Mouse (Mus musculus) left cerebral cortex, adult 2 months (tissue): Measurements from ENCODE around the gene Zfr2. TPM values are rescaled to one million over a fixed set of nuclear protein-coding genes. Genes with fewer than 3 reads are reported as not detected.

Source experiments
- DNase-seq, 2 experiments: peaks; one replicate each; pipeline ENCODE4 v3.0.0; 2021 to 2022; ENCODE audit warnings: low spot score in 2 of 2, mixed read lengths in 1 of 2; ENCODE audit errors: extremely low spot score in 1 of 2
- H3K27ac ChIP-seq: fragments of 200-600 bp; 2 replicates; pipeline ENCODE4 v1.8.1; 2022
- H3K4me3 ChIP-seq: fragments of 200-600 bp; 2 replicates; pipeline ENCODE4 v1.8.1; 2022
- CTCF ChIP-seq: fragments of 200-600 bp; IDR thresholded peaks from 2 replicates; pipeline ENCODE4 v1.8.1; 2022; ENCODE audit warnings: antibody characterized with exemption, mild to moderate bottlenecking, moderate library complexity
- intact Hi-C: fragments of 180-260 bp; cut with DNase I; formaldehyde crosslinking; loops from one replicate; pipeline ENCODE4 v1.15.1; 2025
- total RNA-seq, 2 experiments: library from RNA; stranded (reverse); gene quantifications; 2 replicates each; pipeline ENCODE4 v1.2.3; 2021

Zfr2 gene
- total RNA-seq, 2 experiments from 2014 or later = 70.9 to 76.2 TPM

GRCm38 (mm10) chr10:81254886-81255285 lies 21.9 kb downstream of the Zfr2 start:
- intact Hi-C loops = no loop called here
- peak overlapping the region; percentile 100 for H3K27ac ChIP-seq
- H3K4me3 ChIP-seq = no peak overlapping the region
- no peak for DNase-seq
- no peak for TF ChIP-seq CTCF

DNA sequence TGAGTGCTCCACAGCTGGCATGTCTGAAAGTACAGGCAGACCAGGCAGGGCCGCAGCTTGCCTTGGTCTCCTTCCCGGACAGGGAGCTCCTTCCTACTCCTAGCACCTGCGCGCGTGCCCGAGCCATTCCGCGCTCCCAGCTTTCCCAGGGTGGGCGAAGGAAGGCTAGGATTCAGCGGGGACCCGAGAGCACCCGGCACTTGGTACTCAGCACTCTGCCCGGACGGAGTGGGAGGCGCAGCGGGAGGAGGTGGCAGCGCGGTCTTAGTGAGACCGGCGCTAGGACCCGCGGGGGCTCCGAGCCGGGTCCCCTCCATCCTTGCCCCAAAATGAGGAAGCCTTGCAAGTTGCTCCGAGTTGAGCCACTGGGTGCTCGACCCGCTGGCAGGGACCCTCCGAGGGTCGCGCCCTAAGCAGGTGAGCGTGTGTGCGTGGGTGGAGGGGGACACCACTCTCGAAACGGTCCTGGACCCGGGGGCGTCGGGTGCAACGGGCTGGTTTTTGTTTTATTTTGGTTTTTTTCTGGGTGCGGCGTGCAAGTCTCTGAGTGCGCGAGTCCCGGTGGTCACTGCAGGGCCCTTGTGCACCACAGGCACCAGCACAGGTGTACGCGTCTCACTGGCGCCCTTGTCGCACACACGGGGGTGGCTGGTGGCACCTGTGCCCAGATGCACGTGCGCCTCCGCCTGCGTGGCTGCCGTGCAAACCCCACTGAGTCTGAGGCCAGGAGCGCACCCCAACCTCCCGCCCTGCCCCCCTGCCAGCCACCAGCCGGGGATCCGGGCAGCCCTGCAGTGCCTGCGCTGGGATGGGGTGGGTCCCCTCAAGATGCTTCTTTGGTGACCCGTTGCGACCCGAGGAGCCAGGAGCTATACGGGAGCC lies 24.4 kb downstream of the Zfr2 start:
- Histone ChIP-seq H3K27ac (peak overlapping the region; percentile 95), H3K4me3 (peak overlapping the region; percentile 59)
- intact Hi-C loops = no loop called here
- DNase-seq = peak; percentile 63 to 67
- no peak for TF ChIP-seq CTCF

- H3K27ac ChIP-seq = peak overlapping the region; percentile 95
- intact Hi-C loops = no loop called here
- DNase-seq = no peak
Measured at GRCm38 (mm10) chr10:81259225-81259884, 26.4 kb downstream of the Zfr2 start.

GRCm38 (mm10) chr10:81261025-81261424 lies 28.1 kb downstream of the Zfr2 start:
- Histone ChIP-seq H3K4me3 (no peak overlapping the region), H3K27ac (no peak overlapping the region)
- intact Hi-C loops = no loop called here
- DNase-seq = no peak
- no peak for TF ChIP-seq CTCF

More at GRCm38 (mm10) chr10:81259225-81259884, 26.4 kb downstream of the Zfr2 start:
- H3K4me3 ChIP-seq = peak overlapping the region; percentile 59
- no peak for TF ChIP-seq CTCF

DNA sequence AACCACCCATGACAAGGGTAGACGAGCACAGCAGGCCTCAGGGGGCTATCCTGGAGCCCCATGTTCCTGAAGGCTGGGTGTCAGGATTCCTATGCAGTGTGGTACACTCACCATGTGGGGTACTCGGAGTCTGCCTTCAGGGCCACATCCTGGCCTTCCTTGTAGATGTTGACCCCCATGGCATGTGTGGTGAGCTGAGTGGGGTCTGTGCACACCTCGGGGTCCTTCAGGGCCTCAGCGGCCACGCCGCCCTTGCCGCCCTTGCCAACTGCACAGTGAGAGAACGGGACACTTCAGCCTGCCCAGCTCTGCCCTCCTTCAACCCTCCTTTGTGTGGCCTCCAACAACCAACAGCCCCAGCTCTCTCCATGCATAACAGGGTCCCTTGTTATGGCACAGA lies 32.6 kb downstream of the Zfr2 start:
- Histone ChIP-seq H3K27ac (no peak overlapping the region), H3K4me3 (peak overlapping the region; percentile 89; the same call in 1 of the 2 replicates)
- no peak for DNase-seq
- no peak for TF ChIP-seq CTCF
- intact Hi-C loops = loop anchor here (5.0 kb wide), 1 partner anchor 73 kb away; no protein-coding TSS in a partner anchor

DNA sequence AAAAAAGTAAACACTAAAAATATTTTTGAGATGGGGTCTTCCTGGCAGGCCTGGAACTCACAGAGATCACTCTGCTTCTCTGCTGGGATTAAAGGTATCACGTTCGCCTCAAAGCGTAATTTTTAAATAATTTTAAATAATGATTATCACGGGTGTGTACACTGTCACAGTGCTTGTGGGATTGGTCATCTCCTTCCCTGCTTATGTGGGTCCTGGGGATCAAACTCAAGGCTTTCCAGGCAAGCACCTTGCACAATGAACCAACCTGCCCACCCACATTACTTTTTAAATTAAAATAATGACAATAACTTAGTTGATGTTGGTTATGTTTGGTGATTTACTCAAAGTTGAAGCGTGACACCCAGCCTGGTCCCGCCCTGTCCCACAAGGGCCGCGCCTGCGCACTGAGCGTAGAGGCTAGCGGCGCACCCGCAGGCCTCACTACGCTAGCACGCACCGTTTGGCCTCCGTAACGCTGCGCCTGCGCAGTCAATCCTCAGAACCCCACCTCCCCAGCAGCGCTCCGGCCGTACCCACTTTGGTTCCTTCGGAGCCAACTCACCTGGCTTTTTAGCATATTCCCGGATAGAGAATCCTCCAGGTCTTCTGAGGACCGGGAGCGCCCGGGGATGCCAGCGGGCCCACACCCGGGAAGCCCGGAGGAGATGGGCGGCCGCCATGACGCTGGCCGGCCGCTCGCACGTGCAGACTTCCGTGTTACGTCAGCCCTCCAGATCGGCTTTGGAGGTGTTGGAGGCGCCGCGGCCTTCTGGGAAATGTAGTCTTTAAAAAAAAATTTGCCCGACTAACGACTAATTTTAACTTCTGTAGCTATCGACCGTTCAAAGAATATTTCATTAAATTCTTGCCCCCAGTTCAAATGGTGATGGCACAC lies 33.5 kb downstream of the Zfr2 start, which contains the start of the genes Mrpl54 and Apba3:
TSS of gene Mrpl54 (minus strand) at position 724 of the 895 bp plus-strand sequence.
TSS of gene Apba3 (plus strand) at position 750 of the 895 bp plus-strand sequence.
- no peak for TF ChIP-seq CTCF
- intact Hi-C loops = loop anchor here (5.0 kb wide), 1 partner anchor 74 kb away; no protein-coding TSS in a partner anchor
- peak; percentile 94 to 95 for DNase-seq
- peak within 1 kb of the TSS; percentile 94 for H3K4me3 ChIP-seq
- H3K27ac ChIP-seq = peak within 1 kb of the TSS; percentile 100

- peak; percentile 72 to 80 for DNase-seq
- intact Hi-C loops = loop anchor here (5.0 kb wide), 1 partner anchor 76 kb away; no protein-coding TSS in a partner anchor
- peak overlapping the region; percentile 78 for H3K27ac ChIP-seq
Measured at GRCm38 (mm10) chr10:81268056-81268455, 35.1 kb downstream of the Zfr2 start.

GRCm38 (mm10) chr10:81268643-81269412 lies 35.9 kb downstream of the Zfr2 start:
- intact Hi-C loops = loop anchor here (5.0 kb wide), 1 partner anchor 77 kb away; no protein-coding TSS in a partner anchor
- no peak for TF ChIP-seq CTCF
- H3K4me3 ChIP-seq = peak overlapping the region; percentile 94
- DNase-seq = no peak
- H3K27ac ChIP-seq = peak overlapping the region; percentile 78

More at GRCm38 (mm10) chr10:81268056-81268455, 35.1 kb downstream of the Zfr2 start:
- H3K4me3 ChIP-seq = peak overlapping the region; percentile 94
- no peak; the same call in none of the 2 replicates for TF ChIP-seq CTCF

DNA sequence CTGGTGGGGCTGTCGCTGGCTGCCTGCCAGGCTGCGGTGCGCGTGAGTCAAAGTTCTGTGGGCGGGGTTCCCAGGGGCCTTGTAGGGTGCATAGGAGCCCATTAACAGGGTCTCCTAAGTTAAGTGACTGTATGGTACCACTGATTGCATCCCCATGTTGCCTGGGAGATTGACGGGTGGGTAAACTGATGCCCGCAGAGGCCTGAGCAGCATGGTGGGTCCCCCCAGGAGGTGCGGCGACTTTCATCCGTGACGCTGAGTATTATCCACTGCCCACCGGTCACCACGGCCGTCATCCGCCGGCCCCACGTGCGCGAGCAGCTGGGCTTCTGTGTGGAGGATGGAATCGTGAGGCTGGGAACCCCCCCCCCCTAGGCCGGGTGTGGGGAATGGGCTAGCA lies 39.4 kb downstream of the Zfr2 start:
- Histone ChIP-seq H3K27ac (no peak overlapping the region), H3K4me3 (no peak overlapping the region)
- TF ChIP-seq CTCF = no peak
- intact Hi-C loops = no loop called here
- DNase-seq = no peak

DNA sequence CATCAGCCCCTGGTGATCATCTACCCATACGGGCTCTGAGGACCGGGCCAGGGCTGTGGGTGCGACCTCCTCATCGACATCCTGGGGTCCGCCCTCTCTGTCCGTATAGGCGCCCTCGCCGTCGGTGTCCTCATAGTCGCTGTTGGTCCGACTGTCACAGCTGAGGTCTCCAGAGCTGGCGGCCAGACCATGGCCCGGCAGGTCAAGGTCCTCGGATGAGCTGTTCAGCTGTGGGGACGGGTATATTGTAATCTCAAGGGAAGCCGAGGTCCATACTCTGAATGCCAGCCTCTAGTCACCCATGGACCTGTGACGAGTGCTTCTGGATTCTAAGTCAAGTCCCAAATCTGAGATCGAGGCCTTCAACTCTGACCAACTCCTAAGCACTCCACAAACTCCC lies 40.9 kb downstream of the Zfr2 start:
- H3K27ac ChIP-seq = no peak overlapping the region
- no peak for DNase-seq
- TF ChIP-seq CTCF = no peak
- intact Hi-C loops = no loop called here
- no peak overlapping the region for H3K4me3 ChIP-seq

GRCm38 (mm10) chr10:81277676-81278075 lies 44.7 kb downstream of the Zfr2 start:
- Histone ChIP-seq H3K27ac (no peak overlapping the region), H3K4me3 (no peak overlapping the region)
- no peak; the same call in 1 of the 2 replicates for TF ChIP-seq CTCF
- no peak for DNase-seq
- intact Hi-C loops = no loop called here
